Mouse (Mus musculus): ENCODE data around the gene Mecom.
A peak's percentile ranks its signal among the peaks of the same experiment; 100 is the strongest.
"Not testable (repeated sequence)": the region's sequence is repeated elsewhere in the genome, so short reads cannot be mapped to it uniquely, and the experiment has no call there.

The Mecom gene

GRCm38 (mm10) chr3:30258421-30258820 lies 289.4 kb downstream of the Mecom start:
- DNase-seq (ENCODE audit: extremely low spot score, low read depth, low spot score), result peak; percentile 56

- DNase-seq (ENCODE audit: extremely low spot score, low read depth, low spot score), result no peak
Measured at GRCm38 (mm10) chr3:30257776-30258175, 290.0 kb downstream of the Mecom start.

GRCm38 (mm10) chr3:30256896-30257295 lies 290.9 kb downstream of the Mecom start:
- no peak for DNase-seq (ENCODE audit: extremely low spot score, low read depth, low spot score)

GRCm38 (mm10) chr3:30255828-30256227 lies 292.0 kb downstream of the Mecom start:
- no peak for DNase-seq (ENCODE audit: extremely low spot score, low read depth, low spot score)

- no peak for DNase-seq (ENCODE audit: extremely low spot score, low read depth, low spot score)
Measured at GRCm38 (mm10) chr3:30254451-30254850, 293.4 kb downstream of the Mecom start.

GRCm38 (mm10) chr3:30253714-30254113 lies 294.1 kb downstream of the Mecom start:
- DNase-seq (ENCODE audit: extremely low spot score, low read depth, low spot score), result no peak

GRCm38 (mm10) chr3:30248656-30249384 lies 299.0 kb downstream of the Mecom start:
- DNase-seq (ENCODE audit: extremely low spot score, low read depth, low spot score), result no peak

- no peak for DNase-seq (ENCODE audit: extremely low spot score, low read depth, low spot score)
Measured at GRCm38 (mm10) chr3:30247256-30247655, 300.6 kb downstream of the Mecom start.

- DNase-seq (ENCODE audit: extremely low spot score, low read depth, low spot score), result no peak
Measured at GRCm38 (mm10) chr3:30246431-30247041, 301.3 kb downstream of the Mecom start.

GRCm38 (mm10) chr3:30245950-30246349 lies 301.9 kb downstream of the Mecom start:
- no peak for DNase-seq (ENCODE audit: extremely low spot score, low read depth, low spot score)

- no peak for DNase-seq (ENCODE audit: extremely low spot score, low read depth, low spot score)
Measured at GRCm38 (mm10) chr3:30244401-30244871, 303.4 kb downstream of the Mecom start.

GRCm38 (mm10) chr3:30243776-30244275 lies 304.0 kb downstream of the Mecom start:
- no peak for DNase-seq (ENCODE audit: extremely low spot score, low read depth, low spot score)

GRCm38 (mm10) chr3:30239416-30239815 lies 308.4 kb downstream of the Mecom start:
- DNase-seq (ENCODE audit: extremely low spot score, low read depth, low spot score), result no peak

GRCm38 (mm10) chr3:30237493-30237892 lies 310.3 kb downstream of the Mecom start:
- no peak for DNase-seq (ENCODE audit: extremely low spot score, low read depth, low spot score)

GRCm38 (mm10) chr3:30234018-30234417 lies 313.8 kb downstream of the Mecom start:
- no peak for DNase-seq (ENCODE audit: extremely low spot score, low read depth, low spot score)

- DNase-seq (ENCODE audit: extremely low spot score, low read depth, low spot score), result peak; percentile 93
Measured at GRCm38 (mm10) chr3:30227964-30228670, 319.7 kb downstream of the Mecom start.

GRCm38 (mm10) chr3:30226928-30227370 lies 320.9 kb downstream of the Mecom start:
- DNase-seq (ENCODE audit: extremely low spot score, low read depth, low spot score), result no peak

- DNase-seq (ENCODE audit: extremely low spot score, low read depth, low spot score), result not testable (repeated sequence)
Measured at GRCm38 (mm10) chr3:30225200-30225599, 322.6 kb downstream of the Mecom start.

GRCm38 (mm10) chr3:30220701-30221412 lies 327.0 kb downstream of the Mecom start:
- no peak for DNase-seq (ENCODE audit: extremely low spot score, low read depth, low spot score)

- no peak for DNase-seq (ENCODE audit: extremely low spot score, low read depth, low spot score)
Measured at GRCm38 (mm10) chr3:30219891-30220290, 327.9 kb downstream of the Mecom start.

Measured in hindlimb bud, embryonic 11.5 days (tissue).